21 mouse cellular contexts compared by ENCODE assay signal in the genomic region with DNA sequence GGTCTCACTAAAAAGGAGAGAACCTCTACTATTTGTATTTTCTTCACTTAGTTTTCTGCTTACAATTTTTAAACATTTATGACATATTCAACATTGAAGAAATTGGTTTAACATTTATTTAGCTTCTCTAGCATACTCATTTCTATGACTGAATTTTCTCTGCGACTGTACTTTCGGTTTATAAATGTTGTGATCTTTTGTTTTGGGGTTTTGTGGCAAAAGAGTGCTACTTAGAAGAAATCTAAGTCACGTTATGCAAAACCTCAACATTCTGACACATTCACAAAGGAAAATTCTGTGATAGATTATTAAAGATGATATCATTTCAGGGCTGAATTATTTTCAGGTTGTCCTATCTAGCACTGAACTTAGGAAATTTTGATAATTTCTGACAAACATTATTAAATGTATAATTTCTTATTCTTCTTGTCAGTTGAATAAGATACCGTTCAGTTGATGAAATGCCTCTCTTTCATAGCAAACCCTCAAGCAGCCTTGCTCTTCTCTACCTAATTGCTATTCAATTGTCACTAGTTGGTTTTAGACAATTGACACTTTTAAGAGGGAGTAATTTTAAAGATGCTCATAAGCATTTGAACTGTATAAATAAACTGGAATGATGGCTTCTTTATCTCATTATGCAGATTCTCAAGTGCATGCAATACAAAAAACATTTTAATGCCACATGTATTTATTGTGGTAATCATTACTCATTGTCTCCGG. TPM values are rescaled to one million over a fixed set of nuclear protein-coding genes. Genes with fewer than 3 reads are reported as not detected.
DNase-seq lines count a peak whose midpoint lies in the region; ATAC-seq and TF ChIP-seq lines count a peak whose summit lies in the region.
"Had no signal": no experiment of that assay in that cellular context is flagged by ENCODE, and none has a peak within 500 bp of the region (broad histone marks: within the 10 kb centered on the region; RNA-seq: fewer than 3 reads in every experiment).

No protein-coding gene starts in this region.

- H3K4me2 ChIP-seq in forebrain, postnatal 0 days (ENCODE audit: low read depth) = no peak overlapping the region
- no peak overlapping the region for H3K4me2 ChIP-seq in forebrain, embryonic 11.5 days (ENCODE audit: low read depth, low read length, severe bottlenecking)
- H3K4me2 ChIP-seq: embryonic facial prominence, embryonic 12.5 days; heart, embryonic 11.5 days; heart, embryonic 15.5 days; hindbrain, embryonic 13.5 days had no signal

- H3K36me3 ChIP-seq in forebrain, postnatal 0 days (ENCODE audit: insufficient read depth) = 0 out of 2 replicates have a peak, but pooled peaks cover 5% of the 10 kb centered on the region
- no peaks in the 10 kb centered on the region; the same call in 1 of the 2 replicates for H3K36me3 ChIP-seq in forebrain, embryonic 11.5 days (ENCODE audit: control insufficient read depth, insufficient read depth, low read length)
- H3K36me3 ChIP-seq: heart, embryonic 15.5 days had no signal

- no peak overlapping the region for H3K27ac ChIP-seq in forebrain, postnatal 0 days (ENCODE audit: low read depth, low read length)
- H3K27ac ChIP-seq in forebrain, embryonic 11.5 days (ENCODE audit: low read depth, low read length) = no peak overlapping the region
- H3K27ac ChIP-seq: embryonic facial prominence, embryonic 12.5 days; heart, adult 2 months; heart, embryonic 15.5 days; hindbrain, embryonic 13.5 days; hindbrain, postnatal 0 days had no signal

- H3K4me1 ChIP-seq in forebrain, postnatal 0 days (ENCODE audit: insufficient read depth) = no peaks in the 10 kb centered on the region
- H3K4me1 ChIP-seq in forebrain, embryonic 11.5 days (replicated peaks; ENCODE audit: control insufficient read depth, insufficient read depth, low read length) = no peaks in the 10 kb centered on the region
- H3K4me1 ChIP-seq: embryonic facial prominence, embryonic 12.5 days; heart, embryonic 15.5 days; hindbrain, embryonic 13.5 days had no signal

- 66% methylated on average over 5 of the region's 5 CpGs for WGBS in forebrain, postnatal 0 days
- WGBS in forebrain, embryonic 11.5 days = 90% methylated on average over 5 of the region's 5 CpGs

- no peak overlapping the region for H3K4me3 ChIP-seq in forebrain, postnatal 0 days (ENCODE audit: low read depth, low read length)
- no peak overlapping the region for H3K4me3 ChIP-seq in forebrain, embryonic 11.5 days (ENCODE audit: low read depth, low read length)
- H3K4me3 ChIP-seq: embryonic facial prominence, embryonic 12.5 days; heart, adult 2 months; heart, embryonic 15.5 days; hindbrain, embryonic 13.5 days had no signal

- no peak overlapping the region for H3K9ac ChIP-seq in forebrain, postnatal 0 days
- H3K9ac ChIP-seq in forebrain, embryonic 11.5 days (ENCODE audit: low read length) = no peak overlapping the region
- H3K9ac ChIP-seq: embryonic facial prominence, embryonic 12.5 days; heart, embryonic 15.5 days; hindbrain, embryonic 13.5 days had no signal

- H3K27me3 ChIP-seq in forebrain, postnatal 0 days (ENCODE audit: insufficient read depth, low read length) = no peaks in the 10 kb centered on the region
- no peaks in the 10 kb centered on the region for H3K27me3 ChIP-seq in forebrain, embryonic 11.5 days (ENCODE audit: control insufficient read depth, insufficient read depth, low read length)
- H3K27me3 ChIP-seq: CH12.LX; embryonic facial prominence, embryonic 12.5 days; heart, embryonic 15.5 days; hindbrain, embryonic 13.5 days had no signal

- H3K9me3 ChIP-seq in forebrain, postnatal 0 days (ENCODE audit: low read length) = no peaks in the 10 kb centered on the region
- H3K9me3 ChIP-seq in forebrain, embryonic 11.5 days (ENCODE audit: control insufficient read depth, low read length) = no peaks in the 10 kb centered on the region
- H3K9me3 ChIP-seq: embryonic facial prominence, embryonic 12.5 days; heart, embryonic 15.5 days; hindbrain, embryonic 13.5 days had no signal

- TF ChIP-seq CTCF in forebrain, postnatal 0 days (IDR thresholded peaks at IDR 0.05; ENCODE audit: low read depth) = no peak

- DNase-seq in forebrain, postnatal 0 days = no peak
- DNase-seq in forebrain, embryonic 11.5 days (ENCODE audit: low spot score) = no peak
- peak; percentile 68 for DNase-seq in induced T-regulatory cell, adult 2 months (ENCODE audit: low read depth)
- no peak for DNase-seq in ovary, postnatal 10 days (ENCODE audit: low spot score)
- no peak for DNase-seq in right cerebral cortex, postnatal 36 days (ENCODE audit: low spot score in 2 of 2)
- DNase-seq: adrenal gland, postnatal 10 days; cerebellum, adult 11-12 months; cerebellum, adult 9-10 months; cerebellum, postnatal 25 days; gastrocnemius, postnatal 10 days; heart, adult 2 months; heart, postnatal 14 days; kidney, adult 8-10 months had no signal

- ATAC-seq in forebrain, postnatal 0 days = peak; percentile 29; the same call in 1 of the 2 replicates
- no peak for ATAC-seq in forebrain, embryonic 11.5 days (replicated peaks; ENCODE audit: low FRiP score)
- ATAC-seq in CD4-positive, CD25-positive, alpha-beta regulatory T cell, adult 4 months = peak; percentile 64
- ATAC-seq: hindbrain, postnatal 0 days; intestine, embryonic 16.5 days had no signal

RNA-seq across cellular contexts. Expression of a gene that starts 47.6 kb away (rescaled TPM):
- total RNA-seq in forebrain, postnatal 0 days (2014; rRNA removed) = 26.4 and 41.7 TPM in 2 replicates
- 8.9 and 9.9 TPM in 2 replicates for polyA plus RNA-seq in forebrain, postnatal 0 days (2015; fragmentation: Nextera tagmentation; extraction: Ambion mirVana)
- 16.8 and 20.5 TPM in 2 replicates for polyA plus RNA-seq in forebrain, embryonic 11.5 days (2014; fragmentation: Nextera tagmentation; extraction: Ambion mirVana)
- polyA plus RNA-seq in CD4-positive, CD25-positive, alpha-beta regulatory T cell, adult 4 months (2017; shearing (Covaris generic)) = 10 to 100 TPM; 28.3 to 40.6 TPM
